Comparison of ENCODE assay signal across 21 mouse cellular contexts in genomic region chr12:116435232-116435631, GRCm38 (mm10). TPM values are rescaled to one million over a fixed set of nuclear protein-coding genes. Genes with fewer than 3 reads are reported as not detected.
DNase-seq lines count a peak whose midpoint lies in the region; ATAC-seq and TF ChIP-seq lines count a peak whose summit lies in the region.
"Had no signal": no experiment of that assay in that cellular context is flagged by ENCODE, and none has a peak within 500 bp of the region (broad histone marks: within the 10 kb centered on the region; RNA-seq: fewer than 3 reads in every experiment).

No protein-coding gene starts in this region.

- no peaks in the 10 kb centered on the region; the same call in 1 of the 2 replicates for H3K36me3 ChIP-seq in liver, adult 2 months (ENCODE audit: control insufficient read depth, insufficient read depth, low read length)
- H3K36me3 ChIP-seq in liver, postnatal 0 days (replicated peaks; ENCODE audit: insufficient read depth, low read length), result peaks cover 61% of the 10 kb centered on the region
- H3K36me3 ChIP-seq in midbrain, postnatal 0 days (ENCODE audit: insufficient read depth, low read length), result no peaks in the 10 kb centered on the region
- H3K36me3 ChIP-seq in heart, embryonic 10.5 days, result peaks cover 70% of the 10 kb centered on the region

- H3K4me2 ChIP-seq in liver, postnatal 0 days (ENCODE audit: low read depth, low read length), result no peak overlapping the region
- H3K4me2 ChIP-seq in midbrain, postnatal 0 days (ENCODE audit: low read depth, low read length, poor library complexity, severe bottlenecking), result no peak overlapping the region
- H3K4me2 ChIP-seq: forebrain, embryonic 13.5 days; hindbrain, embryonic 13.5 days had no signal

- no peak overlapping the region for H3K27ac ChIP-seq in liver, adult 2 months (replicated peaks; ENCODE audit: insufficient read depth, low read depth, low read length)
- H3K27ac ChIP-seq in liver, postnatal 0 days (ENCODE audit: low read depth), result no peak overlapping the region
- no peak overlapping the region for H3K27ac ChIP-seq in midbrain, postnatal 0 days (ENCODE audit: low read depth, low read length)
- no peak overlapping the region for H3K27ac ChIP-seq in heart, embryonic 10.5 days
- H3K27ac ChIP-seq: embryonic facial prominence, embryonic 10.5 days; forebrain, embryonic 13.5 days; gastrocnemius, adult 2 months; hindbrain, embryonic 13.5 days; hindbrain, postnatal 0 days had no signal

- no peak overlapping the region for H3K9ac ChIP-seq in liver, adult 2 months (ENCODE audit: low read depth, low read length)
- no peak overlapping the region for H3K9ac ChIP-seq in liver, postnatal 0 days (replicated peaks)
- no peak overlapping the region for H3K9ac ChIP-seq in midbrain, postnatal 0 days (replicated peaks; ENCODE audit: low read length, poor library complexity, severe bottlenecking)
- H3K9ac ChIP-seq: forebrain, embryonic 13.5 days; forebrain, postnatal 0 days; hindbrain, embryonic 13.5 days had no signal

- WGBS in liver, adult 2 months, result 91% methylated on average over 2 of the region's 2 CpGs
- WGBS in liver, postnatal 0 days (ENCODE audit: insufficient replicate concordance), result 72% methylated on average over 2 of the region's 2 CpGs
- 92% methylated on average over 2 of the region's 2 CpGs for WGBS in midbrain, postnatal 0 days
- 90% methylated on average over 2 of the region's 2 CpGs for WGBS in heart, embryonic 10.5 days

- H3K9me3 ChIP-seq in liver, postnatal 0 days (ENCODE audit: low read length), result no peaks in the 10 kb centered on the region
- H3K9me3 ChIP-seq in midbrain, postnatal 0 days (ENCODE audit: low read length), result no peaks in the 10 kb centered on the region
- no peaks in the 10 kb centered on the region for H3K9me3 ChIP-seq in heart, embryonic 10.5 days
- H3K9me3 ChIP-seq: embryonic facial prominence, embryonic 10.5 days; forebrain, embryonic 13.5 days; hindbrain, embryonic 13.5 days had no signal

- no peak overlapping the region for H3K4me3 ChIP-seq in liver, adult 2 months (ENCODE audit: insufficient read depth, low read depth, low read length)
- no peak overlapping the region for H3K4me3 ChIP-seq in liver, postnatal 0 days (ENCODE audit: low read depth, low read length)
- H3K4me3 ChIP-seq in midbrain, postnatal 0 days (ENCODE audit: low read depth, low read length), result no peak overlapping the region
- no peak overlapping the region for H3K4me3 ChIP-seq in heart, embryonic 10.5 days
- H3K4me3 ChIP-seq: embryonic facial prominence, embryonic 10.5 days; forebrain, embryonic 13.5 days; gastrocnemius, adult 2 months; hindbrain, embryonic 13.5 days had no signal

- no peaks in the 10 kb centered on the region for H3K27me3 ChIP-seq in liver, adult 2 months (ENCODE audit: control insufficient read depth, insufficient read depth, low read length)
- no peaks in the 10 kb centered on the region for H3K27me3 ChIP-seq in liver, postnatal 0 days (ENCODE audit: insufficient read depth, low read length)
- H3K27me3 ChIP-seq in midbrain, postnatal 0 days (ENCODE audit: insufficient read depth, low read length), result no peaks in the 10 kb centered on the region
- no peaks in the 10 kb centered on the region for H3K27me3 ChIP-seq in heart, embryonic 10.5 days (ENCODE audit: insufficient read depth, poor library complexity, severe bottlenecking)
- H3K27me3 ChIP-seq: forebrain, embryonic 13.5 days; hindbrain, embryonic 13.5 days had no signal

- no peak for TF ChIP-seq EP300 in liver, postnatal 0 days (IDR thresholded peaks at IDR 0.05; ENCODE audit: low read depth)

- no peak for ATAC-seq in liver, postnatal 0 days
- peak; percentile 85 for ATAC-seq in common myeloid progenitor, adult 5-6 weeks (replicated peaks; ENCODE audit: low read depth, poor library complexity, severe bottlenecking)
- peak; percentile 77 for ATAC-seq in megakaryocyte, adult 5-6 weeks (ENCODE audit: poor library complexity, severe bottlenecking)
- ATAC-seq in midbrain, postnatal 0 days (ENCODE audit: low FRiP score), result no peak
- ATAC-seq: forebrain, embryonic 13.5 days; forebrain, postnatal 0 days; hindbrain, postnatal 0 days had no signal

- no peaks in the 10 kb centered on the region for H3K79me2 ChIP-seq in liver, adult 2 months (ENCODE audit: control insufficient read depth, insufficient read depth, low read length)

- no peak for TF ChIP-seq POLR2A in liver, adult 2 months (IDR thresholded peaks at IDR 0.05; ENCODE audit: extremely low read depth, insufficient read depth, low read length)

- H3K4me1 ChIP-seq in liver, adult 2 months (ENCODE audit: control insufficient read depth, insufficient read depth, low read length), result no peaks in the 10 kb centered on the region
- no peaks in the 10 kb centered on the region for H3K4me1 ChIP-seq in liver, postnatal 0 days (ENCODE audit: insufficient read depth)
- no peaks in the 10 kb centered on the region for H3K4me1 ChIP-seq in midbrain, postnatal 0 days (ENCODE audit: insufficient read depth, low read length)
- H3K4me1 ChIP-seq in heart, embryonic 10.5 days, result no peaks in the 10 kb centered on the region
- H3K4me1 ChIP-seq: embryonic facial prominence, embryonic 10.5 days; forebrain, embryonic 13.5 days; hindbrain, embryonic 13.5 days had no signal

- no peak for TF ChIP-seq CTCF in liver, adult 2 months (IDR thresholded peaks at IDR 0.05; ENCODE audit: low read depth, low read length)
- no peak for TF ChIP-seq CTCF in liver, postnatal 0 days (IDR thresholded peaks at IDR 0.05; ENCODE audit: low read depth)
- TF ChIP-seq CTCF in midbrain, postnatal 0 days (IDR thresholded peaks at IDR 0.05), result no peak

- DNase-seq in liver, adult 2 months (ENCODE audit: extremely low read depth, low read depth, low spot score), result peak; percentile 7
- no peak for DNase-seq in liver, postnatal 0 days
- no peak for DNase-seq in cerebellum, postnatal 14 days
- no peak for DNase-seq in midbrain, postnatal 0 days (ENCODE audit: low spot score)
- no peak for DNase-seq in heart, embryonic 10.5 days (ENCODE audit: low spot score)
- DNase-seq: adrenal gland, adult 8-10 months; cerebellum, adult 11-12 months; cerebellum, adult 9-10 months; cerebellum, postnatal 36 days; forebrain, postnatal 0 days; gastrocnemius, adult 2 months; gastrocnemius, postnatal 25 days; heart, adult 11 months; heart, postnatal 10 days; heart, postnatal 4 days had no signal

RNA-seq across cellular contexts. Expression of gene Ncapg2, which starts 30.0 kb away (rescaled TPM):
- total RNA-seq in liver, adult 2 months (2014; rRNA removed), result 2.1 and 3.7 TPM in 2 replicates
- 0.21 and 0.27 TPM in 2 replicates for polyA plus RNA-seq in liver, adult 2 months (2012; rRNA removed)
- 15.9 and 21.2 TPM in 2 replicates for polyA plus RNA-seq in liver, postnatal 0 days (2015; fragmentation: Nextera tagmentation; extraction: Ambion mirVana)
- total RNA-seq in common myeloid progenitor, adult 5-6 weeks (2017), result 164 and 172 TPM in 2 replicates
- 67.6 and 80.3 TPM in 2 replicates for total RNA-seq in megakaryocyte, adult 5-6 weeks (2015)
- total RNA-seq in megakaryocyte, adult 5-6 weeks (2017), result 102 and 135 TPM in 2 replicates
- total RNA-seq in midbrain, postnatal 0 days (2014; rRNA removed), result 6.2 and 7.9 TPM in 2 replicates
- polyA plus RNA-seq in midbrain, postnatal 0 days (2015; fragmentation: Nextera tagmentation; extraction: Ambion mirVana), result 2.6 and 3.2 TPM in 2 replicates
- 36.4 and 37.6 TPM in 2 replicates for polyA plus RNA-seq in heart, embryonic 10.5 days (2016; fragmentation: Nextera tagmentation; extraction: Ambion mirVana)

RNA-seq across cellular contexts. Expression of gene Ptprn2, which starts 50.3 kb away (rescaled TPM):
- 0.13 TPM in 1 of 2 replicates, not detected in the other for total RNA-seq in liver, adult 2 months (2014; rRNA removed)
- polyA plus RNA-seq in liver, adult 2 months (2012; rRNA removed), result 0.06 TPM in 1 of 2 replicates, not detected in the other
- polyA plus RNA-seq in liver, postnatal 0 days (2015; fragmentation: Nextera tagmentation; extraction: Ambion mirVana), result 0.14 TPM in 1 of 2 replicates, not detected in the other
- not detected in 2 replicates for total RNA-seq in common myeloid progenitor, adult 5-6 weeks (2017)
- not detected in 2 replicates for total RNA-seq in megakaryocyte, adult 5-6 weeks (2015)
- total RNA-seq in megakaryocyte, adult 5-6 weeks (2017), result not detected in 2 replicates
- total RNA-seq in midbrain, postnatal 0 days (2014; rRNA removed), result 110 and 120 TPM in 2 replicates
- polyA plus RNA-seq in midbrain, postnatal 0 days (2015; fragmentation: Nextera tagmentation; extraction: Ambion mirVana), result 17.1 and 22.2 TPM in 2 replicates
- 0.16 TPM in 1 of 2 replicates, not detected in the other for polyA plus RNA-seq in heart, embryonic 10.5 days (2016; fragmentation: Nextera tagmentation; extraction: Ambion mirVana)
- total RNA-seq: gastrocnemius, adult 2 months; gastrocnemius, postnatal 25 days had no signal

Comparison
In these comparisons a context has a peak if more than half of its experiments do, and no peak if none do; other contexts are left out.
1. ATAC-seq: peak in common myeloid progenitor, adult 5-6 weeks (single experiment) and megakaryocyte, adult 5-6 weeks (single experiment); none in liver, postnatal 0 days (single experiment) and midbrain, postnatal 0 days (single experiment).
2. RNA of gene Ptprn2, which starts 50.3 kb away (total RNA-seq): 110 to 120 TPM in midbrain, postnatal 0 days; 0.13 TPM in liver, adult 2 months, not detected in common myeloid progenitor, adult 5-6 weeks and not detected in megakaryocyte, adult 5-6 weeks; every median in the first group is over 10 times any median in the second.